Mouse (Mus musculus) heart, adult 9 months (tissue): ENCODE data around the gene Smug1.

Experiments used
- DNase-seq, 2 experiments: peaks; one replicate each; pipeline ENCODE4 v3.0.0; 2022; ENCODE audit warnings: low spot score in 2 of 2

Gene Smug1

GRCm38 (mm10) chr15:103167042-103167615 lies at the start of gene Smug1:
Gene Smug1 (minus strand): TSS chr15:103167092.
- DNase-seq: no peak

DNA sequence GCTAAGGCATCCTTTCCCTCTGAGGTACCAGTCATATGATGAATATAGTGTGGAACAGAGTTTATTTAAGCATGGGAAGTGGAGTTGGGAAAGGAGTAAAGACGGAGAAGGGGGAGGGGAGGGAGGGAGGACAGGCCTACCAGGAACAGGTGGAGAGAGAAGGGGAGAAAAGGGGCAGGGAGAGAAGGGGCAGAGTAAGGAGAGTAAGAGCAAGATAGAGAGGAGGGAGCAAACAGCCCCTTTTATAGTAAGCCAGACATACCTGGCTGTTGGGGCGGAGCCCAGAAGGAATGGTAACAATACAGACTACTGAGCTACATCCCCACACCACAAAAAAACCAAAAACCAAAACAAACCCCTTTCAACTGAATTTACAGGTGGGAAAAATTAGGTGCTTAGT lies 49.2 kb upstream of the Smug1 start:
- DNase-seq: no peak

- peak; percentile 84 to 86 for DNase-seq
These were observed 48.3 kb upstream of the Smug1 start for GRCm38 (mm10) chr15:103214971-103215907.

- DNase-seq: peak in 1 of 2 experiments; percentile 19
These were observed 47.3 kb upstream of the Smug1 start for GRCm38 (mm10) chr15:103214149-103214548.

DNA sequence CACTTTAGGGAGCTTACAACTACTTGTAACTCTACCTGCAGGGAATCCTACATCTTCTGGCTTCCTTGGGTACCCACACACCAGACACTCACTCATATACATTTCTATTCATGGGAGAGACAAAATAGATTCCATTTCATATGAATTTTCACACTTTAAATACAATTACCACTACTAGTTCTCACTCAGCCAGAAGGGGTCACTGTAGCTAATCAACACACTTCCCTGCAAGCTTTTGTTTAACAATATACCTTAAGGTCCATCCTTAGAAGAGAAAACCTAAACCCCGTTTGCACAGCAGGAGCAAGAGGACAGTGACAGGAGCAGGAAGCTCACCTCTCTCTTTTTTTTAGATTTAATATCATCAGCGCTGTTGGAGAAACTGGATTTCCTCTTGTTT lies 38.3 kb upstream of the Smug1 start:
- no peak for DNase-seq

DNA sequence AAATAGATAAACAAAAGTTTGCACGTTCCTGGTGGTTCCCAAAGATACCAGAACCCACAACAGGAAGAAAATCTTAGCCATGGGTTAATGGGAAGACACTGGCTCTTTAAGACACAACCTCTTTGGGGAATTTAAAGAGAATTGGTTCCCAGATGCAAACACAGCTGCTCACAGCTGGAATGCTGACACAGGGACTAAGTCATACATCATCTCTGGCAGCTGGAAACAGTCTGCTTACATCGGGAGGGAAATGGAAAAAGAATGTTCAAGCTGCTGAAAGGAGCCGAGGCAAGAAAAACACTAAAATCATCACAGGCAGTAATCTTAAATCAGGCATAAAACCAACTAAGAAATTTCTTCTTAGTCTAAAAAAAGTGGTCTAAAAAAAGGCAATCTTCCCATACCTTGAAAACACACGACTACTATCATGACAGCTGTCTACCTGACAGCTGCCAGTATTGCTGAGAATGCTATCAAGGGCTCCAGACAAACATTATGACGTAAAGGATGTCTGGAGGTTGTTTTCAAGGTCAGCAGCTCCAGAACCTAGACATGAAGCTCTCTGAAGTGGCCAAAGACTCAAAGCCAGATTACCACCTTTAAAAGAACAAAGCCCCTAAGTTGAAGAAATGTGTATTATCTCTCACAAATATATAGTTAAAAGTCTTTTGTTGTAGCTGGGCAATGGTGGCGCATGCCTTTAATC lies 35.3 kb upstream of the Smug1 start:
- peak; percentile 81 for DNase-seq

GRCm38 (mm10) chr15:103197785-103198184 lies 30.9 kb upstream of the Smug1 start:
- DNase-seq: no peak

DNA sequence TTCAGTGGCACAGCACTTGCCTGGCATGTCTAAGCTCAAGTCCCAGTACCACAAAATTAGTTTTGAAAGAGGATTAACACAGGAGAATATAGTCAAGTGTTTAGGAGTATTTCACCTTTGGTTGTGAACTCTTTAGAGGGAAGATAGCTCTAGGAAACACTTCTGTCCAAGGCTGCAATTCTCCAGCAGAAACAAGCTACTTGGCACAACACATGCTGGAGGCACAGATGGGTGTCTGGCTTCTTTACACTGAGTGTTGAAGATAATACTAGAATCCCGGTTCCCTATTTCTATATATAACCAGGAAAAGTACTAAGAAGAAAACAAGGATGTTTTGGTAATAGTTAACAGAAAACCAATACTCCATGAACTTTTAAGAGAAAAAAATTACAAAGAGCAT lies 29.9 kb upstream of the Smug1 start:
- no peak for DNase-seq

- DNase-seq: peak in 1 of 2 experiments; percentile 38
These were observed 26.7 kb upstream of the Smug1 start for GRCm38 (mm10) chr15:103193606-103194005.

- DNase-seq: no peak
These were observed 23.9 kb upstream of the Smug1 start for GRCm38 (mm10) chr15:103190531-103191462.

- no peak for DNase-seq
These were observed 23.2 kb upstream of the Smug1 start for GRCm38 (mm10) chr15:103190083-103190482.

GRCm38 (mm10) chr15:103187803-103188202 lies 20.9 kb upstream of the Smug1 start:
- no peak for DNase-seq

GRCm38 (mm10) chr15:103185462-103186198 lies 18.7 kb upstream of the Smug1 start:
- peak in 1 of 2 experiments; percentile 28 for DNase-seq

GRCm38 (mm10) chr15:103183651-103184610 lies 17.0 kb upstream of the Smug1 start:
- no peak for DNase-seq

- peak in 1 of 2 experiments; percentile 20 for DNase-seq
These were observed 16.2 kb upstream of the Smug1 start for GRCm38 (mm10) chr15:103183135-103183534.

GRCm38 (mm10) chr15:103182166-103182790 lies 15.4 kb upstream of the Smug1 start:
- DNase-seq: peak; percentile 59 to 65

DNA sequence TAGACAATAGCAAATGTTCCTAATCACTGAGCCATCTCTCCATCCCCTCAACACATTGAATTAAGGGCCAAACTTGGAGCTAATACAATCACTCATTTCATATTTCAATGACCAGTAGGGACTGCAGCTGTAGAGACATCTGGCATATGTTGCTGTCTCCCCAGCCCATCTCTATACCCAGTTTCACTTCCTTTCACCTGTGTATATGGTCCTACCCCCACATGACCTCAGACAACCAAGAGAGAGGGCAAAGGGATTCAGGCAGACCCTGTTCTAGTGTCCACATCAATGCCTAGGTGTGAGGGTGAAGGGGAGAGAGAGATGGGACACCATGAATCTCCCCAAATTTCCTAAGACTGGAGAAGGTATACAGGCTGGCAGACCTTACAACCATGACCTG lies 13.5 kb upstream of the Smug1 start:
- DNase-seq: no peak

DNA sequence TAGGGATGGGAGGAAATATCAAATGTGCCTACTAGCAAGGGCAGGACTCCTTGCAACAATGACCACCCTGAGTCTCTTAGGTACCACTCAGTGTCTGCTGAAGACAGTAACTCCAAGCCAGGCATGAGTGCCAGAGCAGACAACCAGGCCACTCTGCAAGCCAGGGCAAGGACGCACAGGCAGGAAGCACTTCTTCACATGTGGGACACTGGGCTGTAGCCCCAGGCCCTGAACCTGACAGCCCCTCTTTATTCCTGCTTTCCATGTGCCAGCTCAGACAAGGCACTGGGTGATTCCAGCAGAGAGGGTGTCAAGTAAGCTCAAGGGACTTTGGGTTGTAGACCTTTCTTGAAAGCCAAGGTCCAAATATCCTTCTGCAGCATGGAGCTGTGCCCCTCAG lies 11.9 kb upstream of the Smug1 start:
- no peak for DNase-seq

GRCm38 (mm10) chr15:103178137-103178536 lies 11.2 kb upstream of the Smug1 start:
- no peak for DNase-seq
